Mouse (Mus musculus): ENCODE measurements at regions not wholly inside any gene's neighbourhood (a gene's known extent, or its start where the extent isn't known, plus 50 kb on each side); places are given as distances from the start of the nearest gene placed in this dataset.

- DNase-seq (ENCODE audit: low spot score in 2 of 2), result no peak
These were observed 51.7 kb upstream of the Hpf1 start for GRCm38 (mm10) chr8:60838526-60838925.
